In the genomic region with DNA sequence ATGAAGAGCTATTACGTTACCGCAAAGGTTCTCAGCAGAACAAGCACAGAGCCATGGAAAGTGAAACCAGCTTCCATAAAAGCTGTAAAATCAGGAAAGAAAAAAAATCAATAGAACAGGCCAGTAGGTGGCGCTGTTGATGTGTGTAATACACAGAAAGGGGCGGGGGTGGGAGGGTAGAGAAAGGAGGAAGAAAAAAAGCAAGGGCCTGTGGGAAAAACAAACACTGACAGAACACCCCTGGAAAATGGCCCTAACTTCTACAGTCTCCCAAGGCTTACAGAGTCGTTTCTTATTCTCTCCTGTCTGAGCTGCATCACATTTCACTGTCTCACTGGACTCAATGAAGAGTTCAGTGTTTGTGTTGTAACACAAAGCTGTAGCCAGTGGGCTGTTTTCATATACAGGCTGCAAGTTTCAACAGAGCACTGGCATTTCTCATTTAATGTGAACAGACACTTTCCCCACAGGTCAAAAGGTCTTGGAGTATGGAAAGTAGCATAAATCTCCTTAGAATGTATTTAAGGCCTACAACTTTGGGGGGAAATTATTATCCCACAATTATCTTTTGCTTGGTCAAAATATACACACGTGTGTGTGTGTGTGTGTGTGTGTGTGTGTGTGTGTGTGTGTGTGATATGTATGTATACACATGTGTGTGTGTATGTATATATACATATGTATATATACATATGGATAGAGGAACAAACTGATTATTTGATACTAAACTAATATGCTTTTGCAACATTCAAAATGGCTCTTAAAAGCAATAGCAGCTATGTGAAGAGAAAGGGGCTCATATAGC, we compare ENCODE assay signal across 8 mouse cellular contexts. TPM values are rescaled to one million over a fixed set of nuclear protein-coding genes. Genes with fewer than 3 reads are reported as not detected.
A peak's percentile ranks its signal among the peaks of the same experiment; 100 is the strongest.
DNase-seq lines count a peak whose midpoint lies in the region; ATAC-seq and TF ChIP-seq lines count a peak whose summit lies in the region.

No protein-coding gene starts in this region.

- dilution Hi-C loops in CH12.LX (cut with MboI; ENCODE audit: extremely low pct_ligation_motif_present, extremely low pct_unique_long_range_greater_than_20kb, low sequenced_read_pairs), result no loop called here

- H3K9me3 ChIP-seq in CH12.LX (replicated peaks; ENCODE audit: low read length), result peaks cover 4% of the 10 kb centered on the region
- H3K9me3 ChIP-seq in embryonic facial prominence, embryonic 13.5 days, result no peaks in the 10 kb centered on the region
- no peaks in the 10 kb centered on the region for H3K9me3 ChIP-seq in heart, embryonic 12.5 days (replicated peaks)
- no peaks in the 10 kb centered on the region for H3K9me3 ChIP-seq in kidney, embryonic 16.5 days (ENCODE audit: low read length)

- H3K9ac ChIP-seq in CH12.LX (ENCODE audit: insufficient read depth, low read depth), result no peak overlapping the region
- H3K9ac ChIP-seq in embryonic facial prominence, embryonic 13.5 days, result no peak overlapping the region
- H3K9ac ChIP-seq in heart, embryonic 12.5 days, result no peak overlapping the region
- H3K9ac ChIP-seq in kidney, embryonic 16.5 days (replicated peaks; ENCODE audit: low read length), result no peak overlapping the region
- H3K9ac ChIP-seq in liver, adult 2 months (ENCODE audit: low read depth, low read length), result 0 out of 2 replicates have a peak overlapping the region, but pooled peaks have one; percentile 34

- no peak for TF ChIP-seq EP300 in CH12.LX (IDR thresholded peaks at IDR 0.05; ENCODE audit: low read length)

- no peaks in the 10 kb centered on the region for H3K27me3 ChIP-seq in CH12.LX (replicated peaks)
- H3K27me3 ChIP-seq in embryonic facial prominence, embryonic 13.5 days, result no peaks in the 10 kb centered on the region
- H3K27me3 ChIP-seq in heart, embryonic 12.5 days (replicated peaks), result no peaks in the 10 kb centered on the region
- H3K27me3 ChIP-seq in kidney, embryonic 16.5 days (ENCODE audit: insufficient read depth, low read length), result no peaks in the 10 kb centered on the region
- no peaks in the 10 kb centered on the region for H3K27me3 ChIP-seq in liver, adult 2 months (ENCODE audit: control insufficient read depth, insufficient read depth, low read length)

- no peaks in the 10 kb centered on the region for H3K79me2 ChIP-seq in CH12.LX (replicated peaks; ENCODE audit: control insufficient read depth, extremely low read depth, insufficient read depth, poor library complexity, severe bottlenecking)
- no peaks in the 10 kb centered on the region for H3K79me2 ChIP-seq in liver, adult 2 months (ENCODE audit: control insufficient read depth, insufficient read depth, low read length)

- ATAC-seq in embryonic facial prominence, embryonic 13.5 days (ENCODE audit: insufficient number of reproducible peaks, insufficient read depth, low FRiP score, low TSS enrichment, low read depth), result no peak; the same call in 1 of the 2 replicates
- ATAC-seq in heart, embryonic 12.5 days (ENCODE audit: insufficient number of reproducible peaks, low FRiP score), result peak; percentile 63; the same call in 1 of the 2 replicates
- ATAC-seq in kidney, embryonic 16.5 days (ENCODE audit: low FRiP score, low TSS enrichment), result peak; percentile 92

- peak; percentile 65 for DNase-seq in CH12.LX (ENCODE audit: extremely low read depth)
- DNase-seq in adrenal gland, postnatal 4 days (ENCODE audit: low spot score in 2 of 2), result peak; percentile 9 to 24
- peak; percentile 78 for DNase-seq in liver, adult 2 months (ENCODE audit: extremely low read depth, low read depth, low spot score)
- peak; percentile 13 for DNase-seq in naive thymus-derived CD4-positive, alpha-beta T cell, adult 2 months (ENCODE audit: low read depth)
- DNase-seq in urinary bladder, postnatal 25 days (ENCODE audit: low spot score), result peak; percentile 67

- H3K4me1 ChIP-seq in CH12.LX (ENCODE audit: control insufficient read depth in 1 of 2, insufficient read depth in 2 of 2), result peaks cover 0 to 3% of the 10 kb centered on the region in 2 experiments; a peak in 1 of 4 replicates
- H3K4me1 ChIP-seq in embryonic facial prominence, embryonic 13.5 days, result 0 out of 2 replicates have a peak, but pooled peaks cover 3% of the 10 kb centered on the region
- 0 out of 2 replicates have a peak, but pooled peaks cover 2% of the 10 kb centered on the region for H3K4me1 ChIP-seq in heart, embryonic 12.5 days (replicated peaks)
- peaks cover 7% of the 10 kb centered on the region; the same call in 1 of the 2 replicates for H3K4me1 ChIP-seq in kidney, embryonic 16.5 days (ENCODE audit: insufficient read depth, low read length)
- peaks cover 2% of the 10 kb centered on the region; the same call in 1 of the 2 replicates for H3K4me1 ChIP-seq in liver, adult 2 months (ENCODE audit: control insufficient read depth, insufficient read depth, low read length)

- no peaks in the 10 kb centered on the region for H3K36me3 ChIP-seq in CH12.LX (replicated peaks in 1 of 2; ENCODE audit: control insufficient read depth in 1 of 2, insufficient read depth in 1 of 2, low read length in 1 of 2)
- H3K36me3 ChIP-seq in embryonic facial prominence, embryonic 13.5 days, result no peaks in the 10 kb centered on the region
- no peaks in the 10 kb centered on the region for H3K36me3 ChIP-seq in heart, embryonic 12.5 days
- H3K36me3 ChIP-seq in kidney, embryonic 16.5 days (ENCODE audit: insufficient read depth, low read length), result no peaks in the 10 kb centered on the region
- H3K36me3 ChIP-seq in liver, adult 2 months (ENCODE audit: control insufficient read depth, insufficient read depth, low read length), result no peaks in the 10 kb centered on the region

- in situ Hi-C loops in CH12.LX (cut with MboI; ENCODE audit: low pct_ligation_motif_present, low pct_unique_long_range_greater_than_20kb, low sequenced_read_pairs), result no loop called here

- TF ChIP-seq CTCF in CH12.LX (conservative IDR thresholded peaks at IDR 0.05 in 1 of 2, IDR thresholded peaks at IDR 0.05 in 1 of 2; ENCODE audit: low read depth in 2 of 2, low read length in 2 of 2), result peak in 1 of 2 experiments; percentile 46; a peak in 2 of 4 replicates
- TF ChIP-seq CTCF in liver, adult 2 months (IDR thresholded peaks at IDR 0.05; ENCODE audit: low read depth, low read length), result no peak

- 10% methylated on average over 6 of the region's 6 CpGs for WGBS in embryonic facial prominence, embryonic 13.5 days
- whole genome bisulfite sequencing in heart, embryonic 12.5 days, result 16% methylated on average over 6 of the region's 6 CpGs
- WGBS in kidney, embryonic 16.5 days, result 8% methylated on average over 6 of the region's 6 CpGs
- WGBS in liver, adult 2 months, result 11% methylated on average over 6 of the region's 6 CpGs

- H3K4me2 ChIP-seq in CH12.LX (ENCODE audit: insufficient read depth, low read depth, poor library complexity, severe bottlenecking), result no peak overlapping the region
- peak overlapping the region; percentile 37 for H3K4me2 ChIP-seq in embryonic facial prominence, embryonic 13.5 days
- no peak overlapping the region for H3K4me2 ChIP-seq in heart, embryonic 12.5 days
- peak overlapping the region; percentile 36 for H3K4me2 ChIP-seq in kidney, embryonic 16.5 days (replicated peaks; ENCODE audit: low read depth, low read length)

- no peak for TF ChIP-seq POLR2A in CH12.LX (IDR thresholded peaks at IDR 0.05; ENCODE audit: low read depth, low read length)
- TF ChIP-seq POLR2A in liver, adult 2 months (IDR thresholded peaks at IDR 0.05; ENCODE audit: extremely low read depth, insufficient read depth, low read length), result no peak

- H3K27ac ChIP-seq in CH12.LX (ENCODE audit: insufficient read depth, low read depth), result no peak overlapping the region
- peak overlapping the region; percentile 51 for H3K27ac ChIP-seq in embryonic facial prominence, embryonic 13.5 days
- H3K27ac ChIP-seq in heart, embryonic 12.5 days (ENCODE audit: poor library complexity, severe bottlenecking), result no peak overlapping the region
- 0 out of 2 replicates have a peak overlapping the region, but pooled peaks have one; percentile 18 for H3K27ac ChIP-seq in kidney, embryonic 16.5 days (ENCODE audit: low read length)
- H3K27ac ChIP-seq in liver, adult 2 months (replicated peaks; ENCODE audit: insufficient read depth, low read depth, low read length), result no peak overlapping the region

- peak; percentile 49 for TF ChIP-seq RAD21 in CH12.LX (IDR thresholded peaks at IDR 0.05; ENCODE audit: low read depth, low read length)

- H3K4me3 ChIP-seq in CH12.LX (replicated peaks in 1 of 3; ENCODE audit: low read depth in 2 of 3, low read length in 2 of 3, poor library complexity in 1 of 3), result no peak overlapping the region
- no peak overlapping the region for H3K4me3 ChIP-seq in embryonic facial prominence, embryonic 13.5 days
- H3K4me3 ChIP-seq in heart, embryonic 12.5 days, result no peak overlapping the region
- H3K4me3 ChIP-seq in kidney, embryonic 16.5 days (ENCODE audit: low read length), result peak overlapping the region; percentile 25; the same call in 1 of the 2 replicates
- H3K4me3 ChIP-seq in liver, adult 2 months (ENCODE audit: insufficient read depth, low read depth, low read length), result peak overlapping the region; percentile 17; the same call in 1 of the 2 replicates

TF ChIP-seq in CH12.LX, 34 proteins besides CTCF, POLR2A, EP300 and RAD21:
- no peak for TF ChIP-seq MEF2A (IDR thresholded peaks at IDR 0.05; ENCODE audit: borderline replicate concordance, low read depth, low read length)
- TF ChIP-seq MAZ (IDR thresholded peaks at IDR 0.05; ENCODE audit: low read depth, low read length), result 0 out of 2 replicates have a peak, but pooled peaks have one; percentile 47
- TF ChIP-seq ZNF384 (IDR thresholded peaks at IDR 0.05; ENCODE audit: low read depth, low read length), result peak; percentile 72
- TF ChIP-seq USF2 (conservative IDR thresholded peaks at IDR 0.05; ENCODE audit: low read depth, low read length), result no peak
- no peak for TF ChIP-seq IRF4 (IDR thresholded peaks at IDR 0.05; ENCODE audit: low read depth, low read length)
- TF ChIP-seq JUND (conservative IDR thresholded peaks at IDR 0.05; ENCODE audit: low read depth, low read length), result no peak

RNA-seq across cellular contexts. Expression of a gene that starts 15.7 kb away (rescaled TPM):
- total RNA-seq in CH12.LX (2012; rRNA removed) (not detected in 2 replicates), CH12.LX (2014; rRNA removed) (not detected in 2 replicates)
- polyA plus RNA-seq in CH12.LX (2012; ENCODE audit: insufficient read length, low read depth), result not detected in 2 replicates
- 1 to 10 TPM; 2.4 to 2.7 TPM for total RNA-seq in adrenal gland, postnatal 4 days (2021)
- 0.73 and 0.91 TPM in 2 replicates for polyA plus RNA-seq in embryonic facial prominence, embryonic 13.5 days (2015; fragmentation: Nextera tagmentation; extraction: Ambion mirVana)
- 0.10 TPM in 1 of 2 replicates, not detected in the other for polyA plus RNA-seq in heart, embryonic 12.5 days (2016; fragmentation: Nextera tagmentation; extraction: Ambion mirVana)
- polyA plus RNA-seq in kidney, embryonic 16.5 days (2015; fragmentation: Nextera tagmentation; extraction: Ambion mirVana), result 0.19 and 0.24 TPM in 2 replicates
- 0.09 and 0.27 TPM in 2 replicates for total RNA-seq in liver, adult 2 months (2014; rRNA removed)
- not detected in 2 replicates for polyA plus RNA-seq in liver, adult 2 months (2012; rRNA removed)

Comparison
In these comparisons a context has a peak if more than half of its experiments do, and no peak if none do; other contexts are left out.
1. DNase-seq: peak in every context shown above with its lines; median percentile 78 in liver, adult 2 months; 67 in urinary bladder, postnatal 25 days; 65 in CH12.LX; 16 in adrenal gland, postnatal 4 days; 13 in naive thymus-derived CD4-positive, alpha-beta T cell, adult 2 months.
2. H3K27ac ChIP-seq: peak in embryonic facial prominence, embryonic 13.5 days (single experiment) and kidney, embryonic 16.5 days (single experiment); none in CH12.LX (single experiment), heart, embryonic 12.5 days (single experiment) and liver, adult 2 months (single experiment).
3. H3K4me2 ChIP-seq: peak in embryonic facial prominence, embryonic 13.5 days (single experiment) and kidney, embryonic 16.5 days (single experiment); none in CH12.LX (single experiment) and heart, embryonic 12.5 days (single experiment).
4. H3K4me3 ChIP-seq: peak in kidney, embryonic 16.5 days (single experiment) and liver, adult 2 months (single experiment); none in CH12.LX (0 of 3), embryonic facial prominence, embryonic 13.5 days (single experiment) and heart, embryonic 12.5 days (single experiment).